Mouse (Mus musculus) MEL (cell line): Measurements from ENCODE around the gene Fam160b1. TPM values are rescaled to one million over a fixed set of nuclear protein-coding genes. Genes with fewer than 3 reads are reported as not detected.

Source experiments
- DNase-seq: peaks from one replicate; pipeline ENCODE4 v3.0.0; 2011; ENCODE audit warnings: low read depth, low spot score
- H3K27ac ChIP-seq: 2 replicates; pipeline ENCODE4 v1.5.1; 2012; ENCODE audit warnings: low read depth, mild to moderate bottlenecking, control low read depth, low read length, moderate library complexity; ENCODE audit not compliant: control insufficient read depth
- H3K27me3 ChIP-seq, 2 experiments: fragments of 150-350 bp in 1 of 2; sonication (generic) in 1 of 2; 2 replicates each; pipeline ENCODE4 v1.6.1; 2012; ENCODE audit warnings: low read length in 2 of 2, mild to moderate bottlenecking in 2 of 2, improper control_type of control experiment in 1 of 2, moderate library complexity in 1 of 2; ENCODE audit not compliant: insufficient read depth in 2 of 2, control insufficient read depth in 1 of 2
- H3K36me3 ChIP-seq, 2 experiments: 2 replicates each; pipeline ENCODE4 v1.6.1; 2012 to 2014; ENCODE audit warnings: low read length in 2 of 2, improper control_type of control experiment in 1 of 2, inconsistent platforms in 1 of 2, mild to moderate bottlenecking in 1 of 2; ENCODE audit not compliant: insufficient read depth in 2 of 2, control insufficient read depth in 1 of 2
- H3K4me1 ChIP-seq, 2 experiments: fragments of 150-350 bp in 1 of 2; sonication (generic) in 1 of 2; 2 replicates each; pipeline ENCODE4 v1.6.1; 2012; ENCODE audit warnings: low read length in 2 of 2, improper control_type of control experiment in 1 of 2, mild to moderate bottlenecking in 1 of 2; ENCODE audit not compliant: insufficient read depth in 2 of 2, control insufficient read depth in 1 of 2
- H3K4me3 ChIP-seq, 2 experiments: fragments of 150-350 bp in 1 of 2; sonication (generic) in 1 of 2; 2 replicates each; pipeline ENCODE4 v1.5.1; 2012; ENCODE audit warnings: low read depth in 2 of 2, low read length in 2 of 2, mild to moderate bottlenecking in 2 of 2, moderate library complexity in 2 of 2, control low read depth in 1 of 2, improper control_type of control experiment in 1 of 2; ENCODE audit not compliant: control insufficient read depth in 1 of 2, insufficient read depth in 1 of 2
- H3K79me2 ChIP-seq: 2 replicates; pipeline ENCODE4 v1.6.1; 2012; ENCODE audit warnings: mild to moderate bottlenecking, low read length, moderate library complexity; ENCODE audit not compliant: control insufficient read depth, poor library complexity, insufficient read depth
- H3K9ac ChIP-seq: 2 replicates; pipeline ENCODE4 v1.6.1; 2012; ENCODE audit warnings: low read depth, mild to moderate bottlenecking, control low read depth, low read length, moderate library complexity; ENCODE audit not compliant: control insufficient read depth, poor library complexity, severe bottlenecking
- H3K9me3 ChIP-seq: fragments of 150-350 bp; sonication (generic); replicated peaks from 2 replicates; pipeline ENCODE4 v1.6.1; 2012; ENCODE audit warnings: mild to moderate bottlenecking, low read length, improper control_type of control experiment, moderate library complexity; ENCODE audit not compliant: insufficient read depth
- BHLHE40 ChIP-seq: IDR thresholded peaks from 2 replicates; pipeline ENCODE4 v1.6.1; 2012; ENCODE audit warnings: low read depth, mild to moderate bottlenecking, inconsistent platforms, low read length, improper control_type of control experiment, borderline replicate concordance
- CHD1 ChIP-seq: IDR thresholded peaks from 2 replicates; pipeline ENCODE4 v1.6.1; 2012; ENCODE audit warnings: low read depth, mild to moderate bottlenecking, inconsistent platforms, low read length, improper control_type of control experiment
- CHD2 ChIP-seq: IDR thresholded peaks from 2 replicates; pipeline ENCODE4 v1.6.1; 2011; ENCODE audit warnings: low read length, improper control_type of control experiment
- CTCF ChIP-seq, 3 experiments: IDR thresholded peaks in 2 of 3; conservative IDR thresholded peaks in 1 of 3; 2 replicates each; pipeline ENCODE4 v1.5.1; 2011 to 2012; ENCODE audit warnings: low read length in 3 of 3, low read depth in 2 of 3, mild to moderate bottlenecking in 2 of 3, improper control_type of control experiment in 1 of 3, inconsistent platforms in 1 of 3, mixed read lengths in 1 of 3, moderate library complexity in 1 of 3; ENCODE audit not compliant: control insufficient read depth in 1 of 3, insufficient read depth in 1 of 3, poor library complexity in 1 of 3, severe bottlenecking in 1 of 3
- E2F4 ChIP-seq: IDR thresholded peaks from 2 replicates; pipeline ENCODE4 v1.6.1; 2011; ENCODE audit warnings: low read depth, low read length, improper control_type of control experiment, borderline replicate concordance
- ELF1 ChIP-seq: IDR thresholded peaks from 2 replicates; pipeline ENCODE4 v1.6.1; 2014; ENCODE audit warnings: low read depth, mild to moderate bottlenecking, inconsistent platforms, low read length, improper control_type of control experiment, moderate library complexity
- EP300 ChIP-seq, 2 experiments: IDR thresholded peaks; 2 replicates each; pipeline ENCODE4 v1.6.1; 2011; ENCODE audit warnings: improper control_type of control experiment in 2 of 2, low read length in 2 of 2, low read depth in 1 of 2, mild to moderate bottlenecking in 1 of 2
- ETS1 ChIP-seq: IDR thresholded peaks from 2 replicates; pipeline ENCODE4 v1.6.1; 2012; ENCODE audit warnings: low read depth, mild to moderate bottlenecking, inconsistent platforms, low read length, improper control_type of control experiment, moderate library complexity
- GABPA ChIP-seq: IDR thresholded peaks from 2 replicates; pipeline ENCODE4 v1.6.1; 2012; ENCODE audit warnings: low read depth, mild to moderate bottlenecking, inconsistent platforms, low read length, improper control_type of control experiment, moderate library complexity
- GATA1 ChIP-seq: IDR thresholded peaks from 2 replicates; pipeline ENCODE4 v1.6.1; 2011; ENCODE audit warnings: low read depth, low read length, improper control_type of control experiment
- HCFC1 ChIP-seq: IDR thresholded peaks from 2 replicates; pipeline ENCODE4 v1.6.1; 2012; ENCODE audit warnings: low read depth, mild to moderate bottlenecking, inconsistent platforms, low read length, improper control_type of control experiment, moderate library complexity
- JUND ChIP-seq: IDR thresholded peaks from 2 replicates; pipeline ENCODE4 v1.6.1; 2011; ENCODE audit warnings: low read depth, mild to moderate bottlenecking, improper control_type of control experiment, low read length
- KAT2A ChIP-seq: conservative IDR thresholded peaks from 2 replicates; pipeline ENCODE4 v1.6.1; 2012; ENCODE audit warnings: low read depth, low read length, improper control_type of control experiment, inconsistent platforms
- MAFK ChIP-seq: IDR thresholded peaks from 2 replicates; pipeline ENCODE4 v1.6.1; 2011; ENCODE audit warnings: low read depth, mild to moderate bottlenecking, low read length, improper control_type of control experiment, borderline replicate concordance
- MAX ChIP-seq: IDR thresholded peaks from 2 replicates; pipeline ENCODE4 v1.6.1; 2011; ENCODE audit warnings: low read length, improper control_type of control experiment
- MEF2A ChIP-seq: IDR thresholded peaks from 2 replicates; pipeline ENCODE4 v1.6.1; 2014; ENCODE audit warnings: low read depth, mild to moderate bottlenecking, inconsistent platforms, low read length, improper control_type of control experiment; ENCODE audit not compliant: poor library complexity, insufficient replicate concordance, severe bottlenecking; ENCODE audit errors: extremely low read depth
- MYB ChIP-seq: IDR thresholded peaks from 2 replicates; pipeline ENCODE4 v1.6.1; 2011; ENCODE audit warnings: mild to moderate bottlenecking, low read depth, low read length, improper control_type of control experiment
- MYC ChIP-seq: IDR thresholded peaks from 2 replicates; pipeline ENCODE4 v1.6.1; 2011; ENCODE audit warnings: low read depth, mild to moderate bottlenecking, low read length, improper control_type of control experiment, moderate library complexity
- NELFE ChIP-seq: IDR thresholded peaks from 2 replicates; pipeline ENCODE4 v1.6.1; 2011; ENCODE audit warnings: low read depth, low read length, improper control_type of control experiment
- NRF1 ChIP-seq: IDR thresholded peaks from 2 replicates; pipeline ENCODE4 v1.6.1; 2014; ENCODE audit warnings: low read depth, mild to moderate bottlenecking, inconsistent platforms, low read length, improper control_type of control experiment, moderate library complexity; ENCODE audit not compliant: poor library complexity, insufficient read depth, severe bottlenecking
- POLR2A ChIP-seq, 2 experiments: IDR thresholded peaks; 2 replicates each; pipeline ENCODE4 v1.6.1; 2011 to 2012; ENCODE audit warnings: low read length in 2 of 2, mild to moderate bottlenecking in 2 of 2, control low read depth in 1 of 2, improper control_type of control experiment in 1 of 2, low read depth in 1 of 2, moderate library complexity in 1 of 2; ENCODE audit not compliant: control insufficient read depth in 1 of 2, insufficient read depth in 1 of 2, poor library complexity in 1 of 2
- POLR2AphosphoS2 ChIP-seq: IDR thresholded peaks from 2 replicates; pipeline ENCODE4 v1.6.1; 2011; ENCODE audit warnings: low read length, improper control_type of control experiment
- POLR2AphosphoS5 ChIP-seq: IDR thresholded peaks from 2 replicates; pipeline ENCODE4 v1.6.1; 2012; ENCODE audit warnings: low read depth, borderline replicate concordance, mild to moderate bottlenecking, inconsistent platforms, low read length, moderate library complexity, mixed read lengths
- RAD21 ChIP-seq: IDR thresholded peaks from 2 replicates; pipeline ENCODE4 v1.6.1; 2011; ENCODE audit warnings: mild to moderate bottlenecking, low read depth, low read length, improper control_type of control experiment
- RCOR1 ChIP-seq: IDR thresholded peaks from 2 replicates; pipeline ENCODE4 v1.6.1; 2012; ENCODE audit warnings: low read depth, mild to moderate bottlenecking, inconsistent platforms, low read length, improper control_type of control experiment
- SIN3A ChIP-seq: IDR thresholded peaks from 2 replicates; pipeline ENCODE4 v1.6.1; 2012; ENCODE audit warnings: low read length, improper control_type of control experiment, inconsistent platforms
- SMC3 ChIP-seq: IDR thresholded peaks from 2 replicates; pipeline ENCODE4 v1.6.1; 2011; ENCODE audit warnings: low read depth, low read length, improper control_type of control experiment
- TAL1 ChIP-seq: IDR thresholded peaks from 2 replicates; pipeline ENCODE4 v1.6.1; 2012; ENCODE audit warnings: mild to moderate bottlenecking, inconsistent platforms, low read length, moderate library complexity, mixed read lengths
- TBP ChIP-seq: IDR thresholded peaks from 2 replicates; pipeline ENCODE4 v1.8.0; 2011; ENCODE audit warnings: low read depth, low read length, improper control_type of control experiment
- TCF12 ChIP-seq: IDR thresholded peaks from 2 replicates; pipeline ENCODE4 v1.6.1; 2014; ENCODE audit warnings: low read depth, mild to moderate bottlenecking, inconsistent platforms, low read length, improper control_type of control experiment, moderate library complexity
- UBTF ChIP-seq: IDR thresholded peaks from 2 replicates; pipeline ENCODE4 v1.6.1; 2012; ENCODE audit warnings: low read depth, mild to moderate bottlenecking, inconsistent platforms, low read length, improper control_type of control experiment, moderate library complexity, borderline replicate concordance; ENCODE audit not compliant: insufficient read depth
- USF1 ChIP-seq: IDR thresholded peaks from 2 replicates; pipeline ENCODE4 v1.6.1; 2014; ENCODE audit warnings: low read depth, mild to moderate bottlenecking, inconsistent platforms, low read length, improper control_type of control experiment, moderate library complexity
- USF2 ChIP-seq, 2 experiments: IDR thresholded peaks; 2 replicates each; pipeline ENCODE4 v1.6.1; 2011 to 2012; ENCODE audit warnings: improper control_type of control experiment in 2 of 2, low read length in 2 of 2, borderline replicate concordance in 1 of 2, inconsistent platforms in 1 of 2, low read depth in 1 of 2, mild to moderate bottlenecking in 1 of 2; ENCODE audit not compliant: insufficient read depth in 1 of 2
- ZC3H11A ChIP-seq: IDR thresholded peaks from 2 replicates; pipeline ENCODE4 v1.6.1; 2012; ENCODE audit warnings: low read depth, mild to moderate bottlenecking, inconsistent platforms, low read length, improper control_type of control experiment
- ZKSCAN1 ChIP-seq: IDR thresholded peaks from 2 replicates; pipeline ENCODE4 v1.6.1; 2012; ENCODE audit warnings: low read depth, mild to moderate bottlenecking, inconsistent platforms, low read length, improper control_type of control experiment, moderate library complexity
- ZMIZ1 ChIP-seq: IDR thresholded peaks from 2 replicates; pipeline ENCODE4 v1.6.1; 2012; ENCODE audit warnings: low read depth, mild to moderate bottlenecking, inconsistent platforms, low read length, improper control_type of control experiment, moderate library complexity
- ZNF384 ChIP-seq: IDR thresholded peaks from 2 replicates; pipeline ENCODE4 v1.6.1; 2012; ENCODE audit warnings: low read depth, mild to moderate bottlenecking, inconsistent platforms, low read length, improper control_type of control experiment
- polyA plus RNA-seq, 2 experiments: library from polyadenylated mRNA; stranded (reverse) in 1 of 2; unstranded in 1 of 2; fragments of >175 nt in 1 of 2; fragments of >200 nt in 1 of 2; gene quantifications; 2 replicates each; pipeline versions ENCODE4 v1.2.1 to v1.2.4; 2012; ENCODE audit warnings: low replicate concordance in 2 of 2, low read depth in 1 of 2; ENCODE audit not compliant: insufficient read length in 2 of 2, insufficient read depth in 1 of 2, missing spikeins in 1 of 2
- total RNA-seq: library from RNA; depleted of rRNA; stranded (reverse); fragments of 300-350 nt; gene quantifications from 2 replicates; pipeline ENCODE4 v1.2.3, GENCODE M21; 2012

The Fam160b1 gene
- total and polyA plus RNA-seq, 3 experiments = 8.6 to 28.3 (median 19.0) TPM

- Histone ChIP-seq H3K36me3 (peaks cover 0 to 5% of the 10 kb centered on the region in 2 experiments; a peak in 2 of 4 replicates), H3K4me3 (peak overlapping the region; percentile 77 to 90), H3K27me3 (no peaks in the 10 kb centered on the region), H3K79me2 (no peaks in the 10 kb centered on the region), H3K9ac (peak overlapping the region; percentile 69), H3K4me1 (peaks cover 7 to 15% of the 10 kb centered on the region in 2 experiments), H3K27ac (peak overlapping the region; percentile 75), H3K9me3 (no peaks in the 10 kb centered on the region)
- DNase-seq = peak; percentile 78
- no peak for TF ChIP-seq ZC3H11A
- no peak for TF ChIP-seq MYC
- no peak for TF ChIP-seq NELFE
- TF ChIP-seq SMC3 = peak; percentile 26
- no peak for TF ChIP-seq POLR2AphosphoS5
- no peak for TF ChIP-seq ZMIZ1
- no peak for TF ChIP-seq MYB
- no peak for TF ChIP-seq USF2 (IDR thresholded peaks at IDR 0.05; ENCODE audit: borderline replicate concordance in 1 of 2, insufficient read depth in 1 of 2, low read depth in 1 of 2, low read length in 2 of 2)
- peak in 1 of 2 experiments; percentile 54; a peak in 1 of 4 replicates for TF ChIP-seq EP300 (IDR thresholded peaks at IDR 0.05; ENCODE audit: low read depth in 1 of 2, low read length in 2 of 2)
- no peak; the same call in 1 of the 2 replicates for TF ChIP-seq GATA1
- TF ChIP-seq CTCF (IDR thresholded peaks at IDR 0.05 in 2 of 3, conservative IDR thresholded peaks at IDR 0.05 in 1 of 3; ENCODE audit: control insufficient read depth in 1 of 3, insufficient read depth in 1 of 3, low read depth in 2 of 3, low read length in 3 of 3, poor library complexity in 1 of 3, severe bottlenecking in 1 of 3) = no peak
- TF ChIP-seq ZKSCAN1 = no peak
- TF ChIP-seq JUND = no peak
- TF ChIP-seq USF1 = no peak
- TF ChIP-seq UBTF = no peak
- 0 out of 2 replicates have a peak, but pooled peaks have one; percentile 16 for TF ChIP-seq BHLHE40
- TF ChIP-seq HCFC1 = no peak; the same call in none of the 2 replicates
- no peak for TF ChIP-seq ELF1
- TF ChIP-seq TBP = no peak
- TF ChIP-seq RCOR1 = no peak
- no peak for TF ChIP-seq MAFK
- TF ChIP-seq POLR2AphosphoS2 = no peak
- no peak for TF ChIP-seq POLR2A (IDR thresholded peaks at IDR 0.05; ENCODE audit: control insufficient read depth in 1 of 2, insufficient read depth in 1 of 2, low read depth in 1 of 2, low read length in 2 of 2, poor library complexity in 1 of 2)
- TF ChIP-seq GABPA = 0 out of 2 replicates have a peak, but pooled peaks have one; percentile 39
- peak; percentile 49; the same call in 1 of the 2 replicates for TF ChIP-seq MAX
- TF ChIP-seq ZNF384 = no peak
- TF ChIP-seq TAL1 = no peak
- no peak for TF ChIP-seq CHD2
- TF ChIP-seq MEF2A = no peak
- no peak for TF ChIP-seq ETS1
- TF ChIP-seq RAD21 = no peak
- TF ChIP-seq SIN3A = no peak
- TF ChIP-seq E2F4 = no peak
- no peak; the same call in 1 of the 2 replicates for TF ChIP-seq TCF12
- peak; percentile 47; the same call in 1 of the 2 replicates for TF ChIP-seq NRF1
- 0 out of 2 replicates have a peak, but pooled peaks have one; percentile 33 for TF ChIP-seq KAT2A
- TF ChIP-seq CHD1 = no peak
Observed at GRCm38 (mm10) chr19:57328269-57328668, 32.2 kb upstream of the Fam160b1 start.
